Mouse (Mus musculus) C2C12 (cell line): ENCODE measurements around the gene Abhd12. TPM values are rescaled to one million over a fixed set of nuclear protein-coding genes. Genes with fewer than 3 reads are reported as not detected.

Experiments used
- H3K27me3 ChIP-seq: one replicate; pipeline ENCODE4 v1.6.1; 2011; ENCODE audit not compliant: control insufficient read depth, insufficient read depth, insufficient read length
- H3K36me3 ChIP-seq: one replicate; pipeline ENCODE4 v1.6.1; 2011; ENCODE audit not compliant: control insufficient read depth, insufficient read depth
- H3K4me3 ChIP-seq: one replicate; pipeline ENCODE4 v1.5.1; 2011; ENCODE audit warnings: mild to moderate bottlenecking, control low read depth; ENCODE audit not compliant: poor library complexity, insufficient read depth, severe bottlenecking
- H3K79me2 ChIP-seq: one replicate; pipeline ENCODE4 v1.6.1; 2011; ENCODE audit not compliant: control insufficient read depth, insufficient read depth
- H3K79me3 ChIP-seq: one replicate; pipeline ENCODE4 v1.6.1; 2011; ENCODE audit warnings: low read depth, control low read depth
- H3ac ChIP-seq: one replicate; pipeline ENCODE3; 2011; ENCODE audit warnings: low read depth; ENCODE audit not compliant: control insufficient read depth, insufficient read length
- CEBPB ChIP-seq: IDR thresholded peaks from one replicate; pipeline ENCODE4 v1.6.1; 2011; ENCODE audit warnings: low read depth, mild to moderate bottlenecking, control low read depth, moderate library complexity
- CTCF ChIP-seq: IDR thresholded peaks from one replicate; pipeline ENCODE4 v1.5.1; 2011; ENCODE audit not compliant: control insufficient read depth, insufficient read depth, insufficient read length
- FOSL1 ChIP-seq: IDR thresholded peaks from one replicate; pipeline ENCODE4 v1.8.0; 2011; ENCODE audit warnings: mild to moderate bottlenecking, low read length; ENCODE audit not compliant: poor library complexity, insufficient read depth, severe bottlenecking
- MAX ChIP-seq: IDR thresholded peaks from one replicate; pipeline ENCODE4 v1.6.1; 2011; ENCODE audit warnings: mild to moderate bottlenecking, control low read depth
- MYOD1 ChIP-seq: IDR thresholded peaks from one replicate; pipeline ENCODE4 v1.6.1; 2011; ENCODE audit warnings: low read depth; ENCODE audit not compliant: control insufficient read depth, insufficient read length
- MYOG ChIP-seq: IDR thresholded peaks from one replicate; pipeline ENCODE4 v1.6.1; 2011; ENCODE audit not compliant: control insufficient read depth, insufficient read length; ENCODE audit errors: extremely low read depth
- USF1 ChIP-seq: IDR thresholded peaks from one replicate; pipeline ENCODE4 v1.6.1; 2011; ENCODE audit warnings: low read depth, mild to moderate bottlenecking, control low read depth, moderate library complexity
- polyA plus RNA-seq: library from polyadenylated mRNA; unstranded; fragments of >200 nt; fragmentation: generic; extraction: Trizol; gene quantifications from one replicate; pipeline ENCODE4 v1.2.1, GENCODE M21; 2012; ENCODE audit warnings: missing spikeins

Abhd12 gene
- polyA plus RNA-seq, 1 experiment = 62.7 TPM

DNA sequence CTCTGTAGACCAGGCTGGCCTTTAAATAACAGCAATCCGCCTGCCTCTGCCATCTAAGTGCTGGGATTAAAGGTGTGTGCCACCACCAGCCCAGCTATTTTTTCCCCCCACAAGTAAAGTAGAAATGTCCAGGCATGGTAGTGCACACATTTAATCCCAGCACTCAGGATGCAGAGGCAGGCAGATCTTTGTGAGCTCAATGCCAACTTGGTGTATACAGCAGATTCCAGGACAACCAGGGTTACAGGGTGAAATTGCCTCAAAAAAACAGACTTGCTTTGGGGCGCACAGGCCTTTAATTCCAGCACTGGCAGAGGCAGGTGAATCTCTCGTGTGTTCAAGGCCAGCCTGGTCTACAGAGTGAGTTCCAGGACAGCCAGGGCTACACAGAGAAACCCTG is 18.5 kb upstream of the Abhd12 start:
- peaks cover 50% of the 10 kb centered on the region for H3K36me3 ChIP-seq

DNA sequence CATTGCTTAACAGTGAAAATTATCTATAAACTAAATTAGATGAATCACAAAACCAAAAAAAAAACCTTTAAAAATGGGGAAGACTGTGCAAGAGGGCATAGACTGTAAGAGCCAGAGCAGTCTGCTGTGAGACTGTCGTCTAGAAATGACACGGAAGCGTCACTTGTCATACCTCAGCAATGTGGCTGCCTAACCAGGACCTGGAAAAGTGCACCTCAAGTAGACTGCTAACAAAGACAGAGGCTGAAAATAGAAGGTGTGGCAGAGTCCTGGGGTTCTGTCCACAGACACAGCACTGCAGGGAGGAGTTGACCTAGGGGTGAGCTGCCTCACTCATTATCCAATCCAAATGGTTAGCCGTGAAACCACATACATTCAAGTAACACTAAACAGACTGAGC is 17.6 kb upstream of the Abhd12 start:
- no peak overlapping the region for H3ac ChIP-seq
- no peaks in the 10 kb centered on the region for H3K27me3 ChIP-seq
- peaks cover 54% of the 10 kb centered on the region for H3K36me3 ChIP-seq
- H3K79me2 ChIP-seq = no peaks in the 10 kb centered on the region
- TF ChIP-seq MYOG (no peak), USF1 (no peak), CEBPB (no peak), MAX (no peak), FOSL1 (no peak), CTCF (no peak), MYOD1 (no peak)
- no peaks in the 10 kb centered on the region for H3K79me3 ChIP-seq
- H3K4me3 ChIP-seq = no peak overlapping the region

More for the DNA sequence above, 18.5 kb upstream of the Abhd12 start:
- Histone ChIP-seq H3ac (no peak overlapping the region), H3K4me3 (no peak overlapping the region), H3K79me3 (no peaks in the 10 kb centered on the region), H3K79me2 (no peaks in the 10 kb centered on the region), H3K27me3 (no peaks in the 10 kb centered on the region)
- TF ChIP-seq MAX = no peak
- TF ChIP-seq CEBPB = no peak
- no peak for TF ChIP-seq MYOG
- TF ChIP-seq FOSL1 = no peak
- no peak for TF ChIP-seq USF1
- no peak for TF ChIP-seq CTCF
- TF ChIP-seq MYOD1 = no peak

DNA sequence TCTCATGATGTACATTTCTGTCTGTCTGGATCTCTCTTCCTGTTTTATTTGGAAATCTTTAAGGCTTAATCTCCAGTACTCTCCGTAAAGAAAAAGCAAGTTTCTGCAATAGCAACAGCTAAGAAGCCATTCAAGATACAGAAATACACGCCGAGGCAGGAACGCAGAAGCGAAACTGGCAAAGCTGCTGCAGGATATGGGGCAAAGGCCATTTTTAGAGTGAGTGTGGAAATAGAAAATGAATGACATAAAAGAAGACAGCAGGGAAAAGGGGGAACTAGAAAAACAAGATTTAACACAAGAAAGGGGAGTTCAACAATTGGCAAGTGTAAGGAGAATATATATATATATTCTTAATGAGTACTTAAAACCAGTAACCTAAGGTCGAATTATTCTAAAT is 17.2 kb upstream of the Abhd12 start:
- TF ChIP-seq CTCF = no peak
- no peak for TF ChIP-seq MYOD1
- TF ChIP-seq MAX = no peak
- TF ChIP-seq MYOG = no peak
- TF ChIP-seq USF1 = no peak
- no peak for TF ChIP-seq CEBPB
- TF ChIP-seq FOSL1 = no peak
- no peaks in the 10 kb centered on the region for H3K79me2 ChIP-seq
- peaks cover 54% of the 10 kb centered on the region for H3K36me3 ChIP-seq
- H3K79me3 ChIP-seq = no peaks in the 10 kb centered on the region
- H3K4me3 ChIP-seq = no peak overlapping the region
- H3ac ChIP-seq = no peak overlapping the region
- no peaks in the 10 kb centered on the region for H3K27me3 ChIP-seq

DNA sequence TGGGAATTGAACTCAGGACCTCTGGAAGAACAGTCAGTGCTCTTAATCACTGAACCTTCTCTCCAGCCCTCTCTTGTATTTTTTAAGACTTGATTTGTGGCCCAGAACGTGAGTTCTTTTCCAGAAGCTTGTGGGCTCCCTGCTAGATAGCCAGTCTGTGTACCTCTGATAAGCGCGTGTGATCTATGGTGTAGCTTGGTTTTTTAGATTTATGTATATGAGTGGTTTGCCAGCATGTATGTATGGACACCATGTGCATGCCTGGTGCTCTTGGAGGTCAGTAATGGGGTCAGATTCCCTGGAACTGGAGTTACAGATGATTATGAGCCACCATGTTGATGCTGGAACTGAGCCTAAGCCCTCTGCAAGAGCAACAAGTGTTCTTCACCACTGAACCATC is 16.0 kb upstream of the Abhd12 start:
- Histone ChIP-seq H3K36me3 (peaks cover 54% of the 10 kb centered on the region), H3K79me3 (no peaks in the 10 kb centered on the region)

DNA sequence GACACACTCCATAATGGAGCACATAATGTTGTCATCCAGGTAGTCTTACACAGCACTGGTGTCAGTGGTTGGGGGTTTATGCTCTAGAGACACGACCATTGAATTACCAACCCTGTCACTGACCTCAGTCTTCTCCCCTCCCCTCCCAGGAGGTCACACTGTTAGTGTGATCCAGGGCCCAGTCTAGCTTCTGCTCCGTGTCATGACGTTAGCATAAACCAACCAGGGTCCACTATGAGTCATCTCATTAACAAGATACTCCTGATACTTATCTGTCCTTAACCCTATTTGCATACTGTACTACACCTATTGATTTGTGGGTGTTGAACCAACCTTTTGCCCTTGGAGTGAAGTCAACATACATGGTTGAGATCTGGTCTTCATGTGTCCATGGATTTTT is 14.2 kb upstream of the Abhd12 start:
- no peak overlapping the region for H3K4me3 ChIP-seq
- H3K27me3 ChIP-seq = no peaks in the 10 kb centered on the region
- H3K79me2 ChIP-seq = peaks cover 7% of the 10 kb centered on the region
- H3K79me3 ChIP-seq = peaks cover 1% of the 10 kb centered on the region
- peaks cover 63% of the 10 kb centered on the region for H3K36me3 ChIP-seq
- H3ac ChIP-seq = no peak overlapping the region
- TF ChIP-seq USF1 = no peak
- TF ChIP-seq FOSL1 = no peak

More for the DNA sequence above, 16.0 kb upstream of the Abhd12 start:
- Histone ChIP-seq H3K27me3 (no peaks in the 10 kb centered on the region), H3K79me2 (no peaks in the 10 kb centered on the region), H3K4me3 (no peak overlapping the region), H3ac (no peak overlapping the region)
- no peak for TF ChIP-seq CEBPB
- no peak for TF ChIP-seq MAX
- TF ChIP-seq CTCF = no peak
- TF ChIP-seq MYOG = no peak
- TF ChIP-seq MYOD1 = no peak
- TF ChIP-seq FOSL1 = no peak
- TF ChIP-seq USF1 = no peak

DNA sequence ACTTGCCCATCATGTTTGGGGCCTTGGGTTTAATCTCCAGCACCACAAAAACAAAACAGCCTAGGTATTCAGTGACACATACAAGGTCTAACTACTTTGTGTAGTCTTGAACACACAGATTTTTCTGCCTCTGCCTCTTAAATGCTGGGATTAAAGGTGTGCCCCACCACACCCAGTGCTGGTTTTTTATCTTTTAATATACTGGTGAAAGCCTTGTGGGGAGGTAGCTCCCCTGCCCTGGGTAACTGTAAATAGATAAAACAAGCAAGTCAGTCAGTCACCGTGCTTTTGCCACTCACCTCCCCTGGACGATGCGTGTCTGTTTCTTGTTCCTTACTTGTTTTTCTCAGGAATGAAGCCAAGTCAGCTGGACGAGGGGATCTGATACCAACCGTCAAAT is 11.2 kb upstream of the Abhd12 start:
- no peak for TF ChIP-seq USF1
- TF ChIP-seq FOSL1 = no peak
- no peak for TF ChIP-seq MYOG
- no peak for TF ChIP-seq MYOD1
- no peak for TF ChIP-seq MAX
- no peak for TF ChIP-seq CTCF
- no peak for TF ChIP-seq CEBPB
- H3K79me3 ChIP-seq = peaks cover 14% of the 10 kb centered on the region
- peaks cover 56% of the 10 kb centered on the region for H3K36me3 ChIP-seq
- no peak overlapping the region for H3K4me3 ChIP-seq
- peaks cover 34% of the 10 kb centered on the region for H3K79me2 ChIP-seq
- no peak overlapping the region for H3ac ChIP-seq
- no peaks in the 10 kb centered on the region for H3K27me3 ChIP-seq
